Mouse (Mus musculus): Measurements from ENCODE around the gene Ube2e1. TPM values are rescaled to one million over a fixed set of nuclear protein-coding genes. Genes with fewer than 3 reads are reported as not detected.

Ube2e1 gene
- polyA plus RNA-seq, 1 experiment from 2014 or later = 77.0 TPM

Other genes starting within 250 kb of the Ube2e1 start
- 8.9 and 9.1 TPM in 2 replicates for gene Nr1d2, start 92.7 kb downstream of the Ube2e1 start, polyA plus RNA-seq (2014; fragmentation: Nextera tagmentation; extraction: Ambion mirVana)
- gene Nkiras1, start 60.7 kb downstream of the Ube2e1 start, polyA plus RNA-seq (2014; fragmentation: Nextera tagmentation; extraction: Ambion mirVana) = 57.1 and 66.6 TPM in 2 replicates
- 331 and 341 TPM in 2 replicates for gene Rpl15, start 60.5 kb downstream of the Ube2e1 start, polyA plus RNA-seq (2014; fragmentation: Nextera tagmentation; extraction: Ambion mirVana)